Mouse (Mus musculus) kidney, embryonic 16.5 days (tissue): ENCODE measurements at regions not wholly inside any gene's neighbourhood (a gene's known extent, or its start where the extent isn't known, plus 50 kb on each side); places are given as distances from the start of the nearest gene placed in this dataset.
A peak's percentile ranks its signal among the peaks of the same experiment; 100 is the strongest.

Experiments
- ATAC-seq: fragments of 200-750 bp; cut with Nextera tagmentation; 2 replicates; pipeline ENCODE4 v1.8.0; 2017; ENCODE audit warnings: moderate TSS enrichment; ENCODE audit not compliant: low FRiP score, low TSS enrichment
- H3K27ac ChIP-seq: fragments of 300-500 bp; sonication (generic); 2 replicates; pipeline ENCODE4 v1.5.1; 2014; ENCODE audit warnings: low read length
- H3K27me3 ChIP-seq: fragments of 300-500 bp; sonication (generic); 2 replicates; pipeline ENCODE4 v1.6.1; 2014; ENCODE audit warnings: low read length, control low read depth, mixed read lengths; ENCODE audit not compliant: insufficient read depth
- H3K36me3 ChIP-seq: fragments of 300-500 bp; sonication (generic); 2 replicates; pipeline ENCODE4 v1.6.1; 2014; ENCODE audit warnings: low read length, control low read depth, mixed read lengths; ENCODE audit not compliant: insufficient read depth
- H3K4me1 ChIP-seq: fragments of 300-500 bp; sonication (generic); 2 replicates; pipeline ENCODE4 v1.6.1; 2014; ENCODE audit warnings: low read length, control low read depth, mixed read lengths; ENCODE audit not compliant: insufficient read depth
- H3K4me2 ChIP-seq: fragments of 300-500 bp; sonication (generic); replicated peaks from 2 replicates; pipeline ENCODE4 v1.6.1; 2014; ENCODE audit warnings: low read depth, low read length
- H3K4me3 ChIP-seq: fragments of 300-500 bp; sonication (generic); 2 replicates; pipeline ENCODE4 v1.5.1; 2014; ENCODE audit warnings: mild to moderate bottlenecking, low read length
- H3K9ac ChIP-seq: fragments of 300-500 bp; sonication (generic); replicated peaks from 2 replicates; pipeline ENCODE4 v1.6.1; 2014; ENCODE audit warnings: low read length
- H3K9me3 ChIP-seq: fragments of 300-500 bp; sonication (generic); 2 replicates; pipeline ENCODE4 v1.6.1; 2016; ENCODE audit warnings: low read length, control low read depth
- WGBS: fragments of 180-500 bp; shearing (Covaris S2); extraction: QIAGEN DNeasy Blood & Tissue Kit; methylation state at CpG from one replicate; pipeline ENCODE4 v1.1.7; 2014; 5-methylcytosine and 5-hydroxymethylcytosine counted together

- H3K9me3 ChIP-seq: no peaks in the 10 kb centered on the region
- no peaks in the 10 kb centered on the region for H3K27me3 ChIP-seq
- WGBS: 56% methylated on average over 7 of the region's 7 CpGs
- no peaks in the 10 kb centered on the region for H3K36me3 ChIP-seq
- no peaks in the 10 kb centered on the region for H3K4me1 ChIP-seq
- ATAC-seq: no peak
- H3K4me3 ChIP-seq: no peak overlapping the region
- H3K27ac ChIP-seq: no peak overlapping the region
- H3K9ac ChIP-seq: no peak overlapping the region
- no peak overlapping the region for H3K4me2 ChIP-seq
Measured at GRCm38 (mm10) chr2:157633286-157633685, 62.2 kb upstream of the Blcap start.

GRCm38 (mm10) chr2:157635670-157636069 is 64.6 kb upstream of the Blcap start:
- no peak overlapping the region for H3K4me2 ChIP-seq
- no peaks in the 10 kb centered on the region for H3K4me1 ChIP-seq
- WGBS: 4% methylated on average over 14 of the region's 14 CpGs
- H3K27me3 ChIP-seq: no peaks in the 10 kb centered on the region
- H3K27ac ChIP-seq: no peak overlapping the region
- no peaks in the 10 kb centered on the region for H3K9me3 ChIP-seq
- no peak for ATAC-seq
- H3K9ac ChIP-seq: no peak overlapping the region
- no peak overlapping the region for H3K4me3 ChIP-seq
- H3K36me3 ChIP-seq: no peaks in the 10 kb centered on the region

GRCm38 (mm10) chr2:157640873-157641272 is 69.8 kb upstream of the Blcap start:
- Histone ChIP-seq H3K4me1 (no peaks in the 10 kb centered on the region), H3K9me3 (no peaks in the 10 kb centered on the region), H3K4me3 (no peak overlapping the region), H3K36me3 (no peaks in the 10 kb centered on the region), H3K27me3 (no peaks in the 10 kb centered on the region), H3K9ac (no peak overlapping the region), H3K27ac (no peak overlapping the region), H3K4me2 (no peak overlapping the region)
- ATAC-seq: no peak
- 48% methylated on average over 4 of the region's 4 CpGs for WGBS

- H3K4me3 ChIP-seq: no peak overlapping the region
- WGBS: 24% methylated on average over 20 of the region's 20 CpGs
- H3K36me3 ChIP-seq: no peaks in the 10 kb centered on the region
- no peak overlapping the region for H3K4me2 ChIP-seq
- no peak overlapping the region for H3K9ac ChIP-seq
- H3K4me1 ChIP-seq: no peaks in the 10 kb centered on the region
- ATAC-seq: no peak
- no peaks in the 10 kb centered on the region for H3K27me3 ChIP-seq
- no peaks in the 10 kb centered on the region for H3K9me3 ChIP-seq
- no peak overlapping the region for H3K27ac ChIP-seq
Measured at GRCm38 (mm10) chr2:157663584-157664375, 73.4 kb upstream of the Ctnnbl1 start.

GRCm38 (mm10) chr2:157664481-157664880 is 72.7 kb upstream of the Ctnnbl1 start:
- Histone ChIP-seq H3K4me3 (no peak overlapping the region), H3K27ac (no peak overlapping the region), H3K36me3 (no peaks in the 10 kb centered on the region), H3K9ac (no peak overlapping the region), H3K4me1 (0 out of 2 replicates have a peak, but pooled peaks cover 3% of the 10 kb centered on the region), H3K4me2 (no peak overlapping the region), H3K27me3 (no peaks in the 10 kb centered on the region), H3K9me3 (no peaks in the 10 kb centered on the region)
- WGBS: 53% methylated on average over 6 of the region's 6 CpGs
- no peak for ATAC-seq

- 65% methylated on average over 2 of the region's 2 CpGs for WGBS
- H3K27me3 ChIP-seq: no peaks in the 10 kb centered on the region
- H3K4me2 ChIP-seq: no peak overlapping the region
- no peak overlapping the region for H3K4me3 ChIP-seq
- H3K9me3 ChIP-seq: no peaks in the 10 kb centered on the region
- no peak overlapping the region for H3K9ac ChIP-seq
- H3K4me1 ChIP-seq: 0 out of 2 replicates have a peak, but pooled peaks cover 8% of the 10 kb centered on the region
- no peak overlapping the region for H3K27ac ChIP-seq
- H3K36me3 ChIP-seq: no peaks in the 10 kb centered on the region
- no peak for ATAC-seq
Measured at GRCm38 (mm10) chr2:157670191-157670590, 67.0 kb upstream of the Ctnnbl1 start.

- no peaks in the 10 kb centered on the region for H3K9me3 ChIP-seq
- no peaks in the 10 kb centered on the region for H3K36me3 ChIP-seq
- no peaks in the 10 kb centered on the region for H3K27me3 ChIP-seq
- H3K4me1 ChIP-seq: 0 out of 2 replicates have a peak, but pooled peaks cover 9% of the 10 kb centered on the region
- no peak overlapping the region for H3K9ac ChIP-seq
- 30% methylated on average over 19 of the region's 19 CpGs for WGBS
- no peak overlapping the region for H3K4me3 ChIP-seq
- no peak overlapping the region for H3K27ac ChIP-seq
- ATAC-seq: no peak
- no peak overlapping the region for H3K4me2 ChIP-seq
Measured at GRCm38 (mm10) chr2:157674906-157675305, 62.3 kb upstream of the Ctnnbl1 start.

- peak; percentile 41 for ATAC-seq
- no peak overlapping the region for H3K4me3 ChIP-seq
- no peaks in the 10 kb centered on the region for H3K36me3 ChIP-seq
- no peak overlapping the region for H3K4me2 ChIP-seq
- no peaks in the 10 kb centered on the region for H3K9me3 ChIP-seq
- H3K4me1 ChIP-seq: 0 out of 2 replicates have a peak, but pooled peaks cover 9% of the 10 kb centered on the region
- WGBS: 32% methylated on average over 10 of the region's 10 CpGs
- no peak overlapping the region for H3K9ac ChIP-seq
- no peaks in the 10 kb centered on the region for H3K27me3 ChIP-seq
- 0 out of 2 replicates have a peak overlapping the region, but pooled peaks have one; percentile 3 for H3K27ac ChIP-seq
Measured at GRCm38 (mm10) chr2:157676396-157677176, 60.6 kb upstream of the Ctnnbl1 start.

GRCm38 (mm10) chr2:157677262-157677661 is 59.9 kb upstream of the Ctnnbl1 start:
- H3K36me3 ChIP-seq: no peaks in the 10 kb centered on the region
- ATAC-seq: peak; percentile 82
- H3K4me3 ChIP-seq: no peak overlapping the region
- H3K27me3 ChIP-seq: no peaks in the 10 kb centered on the region
- no peak overlapping the region; the same call in 1 of the 2 replicates for H3K27ac ChIP-seq
- H3K9me3 ChIP-seq: no peaks in the 10 kb centered on the region
- 17% methylated on average over 7 of the region's 7 CpGs for WGBS
- H3K4me2 ChIP-seq: no peak overlapping the region
- 0 out of 2 replicates have a peak, but pooled peaks cover 9% of the 10 kb centered on the region for H3K4me1 ChIP-seq
- H3K9ac ChIP-seq: no peak overlapping the region

- H3K27me3 ChIP-seq: no peaks in the 10 kb centered on the region
Measured at GRCm38 (mm10) chr2:157681931-157682330, 55.3 kb upstream of the Ctnnbl1 start.

More at GRCm38 (mm10) chr2:157681931-157682330, 55.3 kb upstream of the Ctnnbl1 start:
- 88% methylated on average over 7 of the region's 7 CpGs for WGBS
- no peaks in the 10 kb centered on the region for H3K9me3 ChIP-seq
- no peaks in the 10 kb centered on the region for H3K4me1 ChIP-seq
- no peak overlapping the region for H3K27ac ChIP-seq
- H3K4me3 ChIP-seq: no peak overlapping the region
- H3K9ac ChIP-seq: no peak overlapping the region
- H3K36me3 ChIP-seq: no peaks in the 10 kb centered on the region
- H3K4me2 ChIP-seq: no peak overlapping the region
- ATAC-seq: no peak
